Mouse (Mus musculus): ENCODE data around the gene Mob3b.

Mob3b gene

DNA sequence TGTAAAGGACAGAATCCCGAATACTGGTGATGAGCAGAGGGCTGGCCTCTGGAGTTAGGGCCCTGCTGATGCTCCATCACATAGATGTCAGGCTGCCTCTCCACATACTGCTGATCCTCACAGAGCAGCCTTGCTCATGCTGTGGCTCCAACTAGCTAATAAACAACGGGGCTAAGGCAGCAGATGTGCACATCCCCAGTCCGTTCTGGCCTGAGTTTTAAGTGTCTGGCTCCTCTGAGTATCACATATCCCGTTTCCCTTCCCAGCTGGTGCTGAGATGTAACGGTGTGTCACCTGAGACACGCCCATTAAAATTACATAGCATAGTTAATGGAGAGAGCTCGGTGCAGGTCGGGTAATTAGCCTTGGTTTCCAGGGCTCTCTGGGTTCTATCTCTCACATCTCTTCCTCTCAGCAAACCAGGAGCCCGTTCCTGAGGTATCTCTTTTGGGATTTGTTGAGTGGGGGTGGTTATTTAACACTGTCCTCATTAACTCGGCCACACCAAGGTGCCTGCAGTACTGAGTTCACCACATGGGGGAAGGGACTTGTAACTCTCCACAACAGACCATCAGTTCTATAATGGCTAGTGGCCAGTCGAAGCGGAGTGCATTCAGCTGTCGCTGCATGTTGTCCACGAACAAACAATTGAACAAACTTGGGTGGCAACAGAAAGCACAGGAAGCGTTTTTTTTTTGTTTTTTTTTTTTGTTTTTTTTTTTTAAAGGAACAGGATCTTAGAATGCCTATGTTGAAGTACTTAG, 92.0 kb downstream of the Mob3b start:
- DNase-seq (ENCODE audit: low read depth) = no peak

DNA sequence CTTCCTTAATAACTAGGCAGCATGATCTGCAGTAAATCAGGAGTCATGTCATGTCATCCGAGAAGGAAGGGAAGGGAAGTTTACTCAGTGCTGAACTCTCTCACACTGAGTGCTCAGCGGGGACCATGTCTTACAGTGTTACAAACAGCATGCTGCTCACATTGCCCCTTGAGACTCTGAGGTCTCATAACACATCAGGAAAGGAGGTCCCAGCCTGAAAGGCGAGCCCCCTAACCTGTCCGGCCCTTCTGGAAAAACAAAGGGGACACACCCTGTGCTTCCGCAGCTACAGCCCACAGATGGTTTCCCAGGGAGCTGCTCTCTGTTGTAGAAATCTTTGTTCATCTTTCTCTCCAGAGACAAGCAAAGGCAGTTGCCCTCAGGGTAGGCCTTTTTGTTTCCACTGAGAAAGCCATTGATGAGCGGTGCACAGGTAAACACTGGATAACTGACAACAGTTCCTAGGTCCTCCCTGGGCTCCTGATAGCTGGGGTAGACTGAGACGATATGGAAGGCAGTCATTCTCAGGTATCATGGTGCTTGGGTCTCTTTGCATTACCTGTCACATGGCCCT, 94.1 kb downstream of the Mob3b start:
- DNase-seq (ENCODE audit: low read depth) = no peak

DNA sequence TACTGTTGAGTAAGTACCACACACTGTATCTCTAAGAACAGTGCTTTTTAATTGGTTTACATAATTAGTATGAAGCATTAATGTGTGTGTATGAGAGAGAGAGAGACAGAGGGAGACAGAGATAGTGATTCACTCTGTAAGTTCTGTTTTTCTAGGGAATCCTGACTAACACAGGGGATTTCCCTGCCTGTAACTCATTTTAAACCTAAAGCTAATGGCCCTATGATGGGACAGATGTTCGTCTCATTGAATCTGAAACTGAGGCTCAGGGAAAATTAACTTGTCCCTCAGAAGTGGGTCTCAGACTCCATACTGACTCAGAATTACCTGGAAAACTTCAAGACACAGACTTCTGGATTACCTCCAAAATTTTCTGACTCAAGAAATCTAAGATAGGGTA, 96.3 kb downstream of the Mob3b start:
- no peak for DNase-seq (ENCODE audit: low read depth)

- no peak for DNase-seq (ENCODE audit: low read depth)
Measured at GRCm38 (mm10) chr4:35060401-35060800, 96.9 kb downstream of the Mob3b start.

DNA sequence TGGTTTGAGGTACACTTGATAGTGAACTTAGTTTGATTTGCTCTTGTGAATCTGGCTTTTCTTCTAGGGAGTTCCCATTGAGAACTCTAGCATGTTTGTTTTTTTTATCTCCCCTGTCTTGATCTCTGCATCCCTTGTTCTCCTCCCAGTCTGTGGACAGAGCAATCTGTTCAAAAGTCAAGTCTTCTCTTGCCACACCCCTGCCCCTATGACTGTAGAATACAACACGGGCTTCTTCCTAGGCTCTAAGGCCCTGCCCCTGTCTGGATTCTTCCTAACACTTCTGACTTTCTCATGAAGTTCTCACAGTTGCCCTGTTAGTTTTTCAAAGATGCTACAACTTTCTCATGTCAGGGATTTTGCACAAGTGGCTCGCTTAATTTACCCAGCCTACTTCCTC, 102.9 kb downstream of the Mob3b start:
- no peak for DNase-seq (ENCODE audit: low read depth)

- DNase-seq (ENCODE audit: low read depth) = no peak
Measured at GRCm38 (mm10) chr4:35052174-35052942, 104.9 kb downstream of the Mob3b start.

- no peak for DNase-seq (ENCODE audit: low read depth)
Measured at GRCm38 (mm10) chr4:35051152-35051551, 106.1 kb downstream of the Mob3b start.

DNA sequence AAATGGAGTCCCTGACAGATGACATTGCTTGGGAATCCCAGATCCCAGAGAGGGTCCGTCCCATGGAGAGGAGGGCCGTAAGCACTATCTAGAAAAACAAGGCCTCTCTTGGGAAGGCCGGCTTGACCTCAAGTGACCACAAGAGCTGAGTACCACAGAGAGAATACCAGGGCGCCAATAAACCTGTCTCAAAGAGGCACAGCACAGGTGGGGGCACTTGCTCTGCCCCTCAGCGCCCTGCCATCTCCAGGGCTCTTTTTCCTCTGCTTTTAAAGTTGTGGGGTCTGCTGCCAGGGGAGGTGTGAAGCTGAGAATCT, 107.6 kb downstream of the Mob3b start:
- no peak for DNase-seq (ENCODE audit: low read depth)

DNA sequence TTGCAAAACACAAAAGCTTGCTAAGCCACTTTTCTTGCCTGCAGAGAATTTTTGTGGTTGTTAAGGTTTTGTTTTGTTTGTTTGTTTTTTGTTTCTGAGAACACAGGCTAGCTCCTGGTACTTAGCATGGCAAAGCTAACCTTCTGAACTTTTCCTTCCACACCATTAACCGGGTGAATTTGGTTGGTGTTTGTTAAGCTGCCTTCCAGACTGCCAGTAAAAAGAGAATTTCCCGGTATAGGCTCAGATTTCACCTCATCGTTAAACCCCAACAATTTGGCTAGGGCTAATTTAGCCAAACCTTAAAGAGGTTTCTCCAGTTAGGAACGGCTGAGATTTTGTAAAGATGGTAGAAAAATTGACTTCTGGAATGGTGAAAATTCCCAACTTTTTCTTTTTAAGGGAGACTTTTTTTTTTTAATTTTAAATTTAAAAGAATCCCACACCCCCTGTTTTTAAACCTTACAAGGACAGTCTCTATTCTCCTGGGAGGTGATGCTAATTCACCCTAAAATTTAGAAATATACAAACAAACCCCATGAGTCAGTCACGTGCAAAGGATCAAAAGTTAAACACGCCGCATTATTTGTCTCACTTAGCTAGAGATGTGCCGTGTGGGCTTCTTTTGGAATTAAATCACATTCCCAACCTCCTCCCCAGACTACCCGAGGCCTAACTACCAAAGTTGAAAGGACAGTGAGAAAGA, 108.1 kb downstream of the Mob3b start:
- DNase-seq (ENCODE audit: low read depth) = no peak

GRCm38 (mm10) chr4:35040896-35041295, 116.4 kb downstream of the Mob3b start:
- no peak for DNase-seq (ENCODE audit: low read depth)

GRCm38 (mm10) chr4:35040306-35040705, 117.0 kb downstream of the Mob3b start:
- no peak for DNase-seq (ENCODE audit: low read depth)

- DNase-seq (ENCODE audit: low read depth) = no peak
Measured at GRCm38 (mm10) chr4:35037824-35038223, 119.5 kb downstream of the Mob3b start.

- no peak for DNase-seq (ENCODE audit: low read depth)
Measured at GRCm38 (mm10) chr4:35034504-35035290, 122.6 kb downstream of the Mob3b start.

- no peak for DNase-seq (ENCODE audit: low read depth)
Measured at GRCm38 (mm10) chr4:35032758-35033157, 124.5 kb downstream of the Mob3b start.

DNA sequence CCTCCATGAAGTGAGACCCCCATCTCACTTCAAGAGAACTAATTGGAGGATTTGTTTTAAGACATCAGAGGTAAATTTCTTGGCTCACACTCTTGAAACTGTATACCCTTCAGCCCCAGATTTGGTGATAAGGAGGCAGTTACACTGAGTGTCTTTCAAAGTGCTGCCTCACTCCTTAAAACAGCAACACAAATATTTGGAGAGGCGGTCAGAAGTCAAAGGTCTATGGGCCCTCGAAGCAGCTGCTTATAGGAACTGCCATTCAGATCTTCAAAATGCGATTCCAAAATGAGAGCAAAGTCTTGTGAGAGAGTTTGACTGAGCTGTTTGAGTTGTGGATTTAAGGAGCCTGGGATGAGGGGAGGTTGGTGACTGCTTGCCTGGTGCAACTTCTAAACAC, 125.7 kb downstream of the Mob3b start:
- no peak for DNase-seq (ENCODE audit: low read depth)

- DNase-seq (ENCODE audit: low read depth) = no peak
Measured at GRCm38 (mm10) chr4:35031141-35031540, 126.1 kb downstream of the Mob3b start.

- DNase-seq (ENCODE audit: low read depth) = no peak
Measured at GRCm38 (mm10) chr4:35018416-35018815, 138.9 kb downstream of the Mob3b start.

GRCm38 (mm10) chr4:35012401-35013307, 144.6 kb downstream of the Mob3b start:
- DNase-seq (ENCODE audit: low read depth) = no peak

- DNase-seq (ENCODE audit: low read depth) = no peak
Measured at GRCm38 (mm10) chr4:35006541-35007260, 150.6 kb downstream of the Mob3b start.

GRCm38 (mm10) chr4:35006056-35006455, 151.2 kb downstream of the Mob3b start:
- DNase-seq (ENCODE audit: low read depth) = no peak
